14 mouse cellular contexts compared by ENCODE assay signal in the genomic region with DNA sequence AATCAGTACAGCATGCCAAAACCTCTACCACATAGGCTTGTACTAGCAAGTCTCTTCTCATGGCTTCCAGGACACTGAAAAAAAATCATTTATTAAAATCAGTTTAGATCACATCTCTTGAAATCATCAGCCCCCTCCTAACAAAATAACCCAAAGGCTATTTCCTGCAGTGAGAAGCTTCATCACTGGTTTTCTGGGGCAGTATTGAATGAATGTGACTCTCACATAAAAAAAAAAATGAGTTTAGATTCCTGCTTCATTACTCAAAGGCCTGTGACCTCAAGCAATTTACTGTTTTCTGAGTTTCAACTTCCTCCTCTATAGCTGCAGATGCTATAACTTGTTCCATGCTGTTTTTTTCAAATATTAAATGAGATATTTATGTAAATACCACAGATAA.
"Had no signal": no experiment of that assay in that cellular context is flagged by ENCODE, and none has a peak within 500 bp of the region (broad histone marks: within the 10 kb centered on the region; RNA-seq: fewer than 3 reads in every experiment).

No protein-coding gene starts in this region.

- H3K4me3 ChIP-seq: megakaryocyte, embryonic 14.5 days; midbrain, embryonic 12.5 days; neural tube, embryonic 12.5 days; stomach, embryonic 15.5 days had no signal

- H3K36me3 ChIP-seq: midbrain, embryonic 12.5 days; neural tube, embryonic 12.5 days; stomach, embryonic 15.5 days had no signal

- DNase-seq: lung, adult 18-20 months; lung, embryonic 14.5 days; lung, postnatal 10 days; midbrain, embryonic 14.5 days; right cerebral cortex, postnatal 14 days; thymus, adult 2 months; thymus, postnatal 25 days; thymus, postnatal 4 days had no signal

- H3K4me2 ChIP-seq: lung, embryonic 14.5 days; midbrain, embryonic 12.5 days; neural tube, embryonic 12.5 days; stomach, embryonic 15.5 days had no signal

- H3K27me3 ChIP-seq: midbrain, embryonic 12.5 days; neural tube, embryonic 12.5 days; stomach, embryonic 15.5 days had no signal

- H3K27ac ChIP-seq: macrophage; midbrain, embryonic 12.5 days; neural tube, embryonic 12.5 days; stomach, embryonic 15.5 days; stomach, postnatal 0 days had no signal

- H3K9me3 ChIP-seq: megakaryocyte, embryonic 14.5 days; midbrain, embryonic 12.5 days; neural tube, embryonic 12.5 days; stomach, embryonic 15.5 days had no signal

- H3K4me1 ChIP-seq: megakaryocyte, embryonic 14.5 days; neural tube, embryonic 12.5 days; stomach, embryonic 15.5 days had no signal

- H3K9ac ChIP-seq: lung, embryonic 14.5 days; midbrain, embryonic 12.5 days; neural tube, embryonic 12.5 days; stomach, embryonic 15.5 days had no signal
